Mouse (Mus musculus) E14TG2a.4 (cell line): ENCODE results near the gene Higd1c.
"Not testable (repeated sequence)": the region's sequence is repeated elsewhere in the genome, so short reads cannot be mapped to it uniquely, and the experiment has no call there.

Experiments
- H3K27me3 ChIP-seq: 2 replicates; pipeline ENCODE4 v1.6.1; 2014; ENCODE audit warnings: low read length, control low read depth; ENCODE audit not compliant: insufficient read depth
- H3K36me3 ChIP-seq: 2 replicates; pipeline ENCODE4 v1.6.1; 2014; ENCODE audit warnings: low read length, control low read depth; ENCODE audit not compliant: insufficient read depth
- H3K4me1 ChIP-seq: replicated peaks from 2 replicates; pipeline ENCODE4 v1.6.1; 2014; ENCODE audit warnings: low read depth, low read length, control low read depth
- H3K4me3 ChIP-seq: replicated peaks from 2 replicates; pipeline ENCODE4 v1.5.1; 2014; ENCODE audit warnings: mild to moderate bottlenecking, low read length
- H3K9me3 ChIP-seq: 2 replicates; pipeline ENCODE4 v1.6.1; 2014; ENCODE audit warnings: low read length, control low read depth
- CTCF ChIP-seq: conservative IDR thresholded peaks from 2 replicates; pipeline ENCODE4 v1.5.1; 2014; ENCODE audit warnings: low read length
- NANOG ChIP-seq: IDR thresholded peaks from 2 replicates; pipeline ENCODE4 v1.6.1; 2014; ENCODE audit warnings: borderline replicate concordance, low read length, mixed read lengths
- POU5F1 ChIP-seq: IDR thresholded peaks from 2 replicates; pipeline ENCODE4 v1.6.1; 2014; ENCODE audit warnings: low read length, borderline replicate concordance

Higd1c gene

DNA sequence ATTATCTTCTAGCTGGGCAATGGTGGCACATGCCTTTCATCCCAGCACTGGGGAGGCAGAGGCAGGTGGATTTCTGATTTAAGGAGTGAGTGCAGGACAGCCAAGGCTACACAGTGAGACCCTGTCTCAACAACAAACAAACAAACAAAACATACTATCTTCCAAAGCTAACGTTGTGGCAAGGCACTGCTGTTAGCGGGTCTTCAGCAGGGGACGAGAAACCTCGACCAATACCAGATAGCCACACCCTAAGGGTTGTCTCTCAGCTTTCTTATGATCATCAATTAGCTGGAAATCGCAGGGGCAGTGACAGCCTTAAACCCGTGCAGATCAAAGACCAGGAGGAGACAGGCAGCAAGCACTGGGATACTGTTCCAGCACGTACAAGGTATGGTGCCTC lies at the start of gene Higd1c:
Higd1c (plus strand) TSS at position 301 of the 400 bp plus-strand sequence.
- H3K4me3 ChIP-seq, result no peak within 1 kb of the TSS
- H3K36me3 ChIP-seq, result no peaks in the 10 kb centered on the region
- H3K9me3 ChIP-seq, result no peaks in the 10 kb centered on the region
- no peaks in the 10 kb centered on the region for H3K27me3 ChIP-seq
- no peaks in the 10 kb centered on the region for H3K4me1 ChIP-seq
- TF ChIP-seq POU5F1 (no peak), CTCF (no peak), NANOG (no peak)

DNA sequence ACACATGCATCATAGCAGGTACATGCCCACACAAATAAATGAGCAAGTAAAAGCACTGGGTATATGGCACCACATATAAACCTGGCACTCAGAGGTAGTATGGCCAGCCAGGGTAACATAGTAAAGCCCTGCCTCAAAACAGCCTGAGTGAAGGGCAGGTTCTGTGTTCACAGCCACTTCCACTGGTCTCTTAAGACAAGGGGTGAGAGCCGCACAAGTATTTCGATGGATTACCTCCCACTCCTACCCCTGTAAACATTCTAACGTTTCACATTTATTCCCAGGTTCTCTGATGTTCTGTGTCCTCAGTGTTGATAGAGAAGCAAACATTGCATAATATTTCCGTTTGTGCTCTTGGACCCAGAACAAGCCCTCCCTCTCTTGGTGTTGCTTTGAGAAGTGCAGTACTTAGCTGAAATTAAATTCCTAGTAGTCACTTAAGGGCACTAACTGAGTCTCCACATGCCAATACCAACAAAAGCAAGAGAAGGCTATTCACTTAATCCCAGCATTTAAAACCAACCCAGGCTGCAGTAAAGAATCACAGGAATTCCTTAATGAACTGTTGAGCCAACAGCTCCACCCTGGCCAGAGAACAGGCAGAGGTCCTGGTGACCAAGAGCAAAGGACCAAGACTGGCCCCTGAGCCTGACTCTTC lies 46.2 kb upstream of the Higd1c start:
- H3K27me3 ChIP-seq, result not testable (repeated sequence)
- peaks cover 46% of the 10 kb centered on the region for H3K4me1 ChIP-seq

DNA sequence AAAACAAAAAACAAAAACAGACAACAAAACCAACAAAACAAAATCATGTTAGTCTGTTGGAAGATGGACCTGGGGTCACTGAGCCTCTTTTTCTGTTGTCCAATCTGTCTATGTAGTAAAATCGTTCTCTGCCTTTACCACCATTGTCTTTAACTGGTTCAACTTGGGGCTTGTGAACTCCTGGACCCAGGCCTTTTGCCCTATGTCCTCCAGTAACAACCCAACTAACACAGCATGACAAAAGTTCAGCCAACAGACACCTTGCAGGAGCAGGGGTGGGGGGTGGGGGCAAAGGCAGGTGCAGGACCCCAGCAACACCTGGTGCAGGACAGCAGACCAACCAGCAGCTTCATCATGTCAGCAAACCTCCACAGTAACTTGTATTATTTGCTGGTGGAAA lies 44.5 kb upstream of the Higd1c start:
- no peak for TF ChIP-seq POU5F1
- no peak for TF ChIP-seq CTCF
- no peak for TF ChIP-seq NANOG

More for the DNA sequence above, 46.2 kb upstream of the Higd1c start:
- H3K4me3 ChIP-seq, H3K36me3 ChIP-seq, H3K9me3 ChIP-seq: not testable (repeated sequence)

DNA sequence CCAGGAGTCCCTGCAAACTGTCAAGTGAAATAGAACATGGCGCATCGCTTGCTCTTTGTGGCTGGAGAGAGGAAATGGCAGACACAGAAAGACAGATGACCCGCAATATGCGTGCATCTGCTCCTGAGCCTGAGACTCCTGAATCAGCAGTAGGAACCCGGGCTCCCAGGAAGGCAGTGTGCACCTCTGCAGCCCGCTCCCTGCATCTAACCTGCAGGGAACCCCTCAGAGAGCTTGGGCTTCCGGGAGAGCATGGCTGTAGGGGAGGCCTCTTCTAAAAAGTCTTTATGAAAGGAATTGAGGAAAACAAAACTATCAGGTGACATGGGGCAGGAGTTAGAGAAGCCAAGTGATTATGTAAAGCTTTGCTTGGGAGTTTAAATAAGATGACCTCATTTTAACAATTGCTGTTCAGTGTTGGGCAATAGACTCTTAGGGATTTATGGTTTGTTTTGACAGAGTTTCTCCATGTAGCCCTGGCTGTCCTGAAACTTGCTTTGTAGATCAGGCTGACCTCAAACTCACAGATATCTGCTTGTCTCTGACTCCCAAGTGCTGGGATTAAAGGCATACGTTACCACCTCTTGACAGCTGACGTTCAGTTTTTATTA lies 43.9 kb upstream of the Higd1c start:
- TF ChIP-seq CTCF, result no peak
- no peak for TF ChIP-seq POU5F1
- no peak for TF ChIP-seq NANOG
- Histone ChIP-seq H3K36me3 (no peaks in the 10 kb centered on the region), H3K9me3 (no peaks in the 10 kb centered on the region), H3K27me3 (no peaks in the 10 kb centered on the region), H3K4me3 (no peak overlapping the region), H3K4me1 (peaks cover 43% of the 10 kb centered on the region)

More for the DNA sequence above, 44.5 kb upstream of the Higd1c start:
- no peaks in the 10 kb centered on the region for H3K27me3 ChIP-seq
- H3K4me3 ChIP-seq, result no peak overlapping the region
- H3K36me3 ChIP-seq, result no peaks in the 10 kb centered on the region
- H3K4me1 ChIP-seq, result peaks cover 44% of the 10 kb centered on the region
- H3K9me3 ChIP-seq, result no peaks in the 10 kb centered on the region

DNA sequence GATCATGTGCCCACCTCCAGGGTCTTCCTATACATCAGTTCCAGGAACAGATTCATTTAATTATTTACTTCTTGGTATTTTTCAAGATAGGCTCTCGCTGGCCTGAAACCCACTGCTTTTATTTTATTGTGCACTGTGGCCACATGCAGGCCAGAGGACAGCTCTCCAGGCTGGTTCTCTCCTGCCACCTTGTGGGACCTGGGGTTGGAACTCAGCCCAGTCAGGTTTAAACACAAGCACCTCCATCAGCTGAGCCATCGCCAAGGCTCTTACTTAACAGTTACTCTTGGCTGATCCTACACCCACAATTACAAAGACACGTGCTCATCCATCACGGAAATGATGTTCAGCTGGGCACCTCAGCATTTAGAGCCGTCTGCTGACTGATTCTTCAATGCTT lies 43.2 kb upstream of the Higd1c start:
- H3K4me3 ChIP-seq, result no peak overlapping the region
- TF ChIP-seq POU5F1, result no peak
- peak; percentile 40 for TF ChIP-seq CTCF
- H3K36me3 ChIP-seq, result no peaks in the 10 kb centered on the region
- peaks cover 44% of the 10 kb centered on the region for H3K4me1 ChIP-seq
- H3K9me3 ChIP-seq, result no peaks in the 10 kb centered on the region
- H3K27me3 ChIP-seq, result no peaks in the 10 kb centered on the region

DNA sequence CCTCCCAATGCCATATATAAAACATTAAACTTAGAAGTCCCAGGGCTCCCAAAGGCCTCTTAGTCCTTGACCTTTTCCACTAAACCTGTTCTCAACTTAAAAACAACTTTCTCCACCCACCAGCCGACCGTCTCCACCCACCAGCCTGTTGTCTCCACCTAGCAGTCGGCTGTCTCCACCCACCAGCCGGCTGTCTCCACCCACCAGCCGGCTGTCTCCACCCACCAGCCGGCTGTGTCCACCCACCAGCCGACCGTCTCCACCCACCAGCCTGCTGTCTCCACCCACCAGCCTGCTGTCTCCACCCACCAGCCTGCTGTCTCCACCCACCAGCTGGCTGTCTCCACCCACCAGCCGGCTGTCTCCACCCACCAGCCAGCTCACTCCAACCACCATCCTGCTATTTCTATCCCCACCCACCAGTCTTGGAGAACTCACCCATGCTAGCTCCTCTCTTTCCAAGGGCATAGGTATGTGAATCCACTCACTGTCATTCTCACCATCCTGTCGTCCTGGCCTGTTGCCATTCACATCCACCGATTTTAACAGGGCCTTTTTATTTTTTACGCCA lies 40.2 kb upstream of the Higd1c start:
- no peaks in the 10 kb centered on the region for H3K9me3 ChIP-seq
- H3K4me1 ChIP-seq, result peaks cover 50% of the 10 kb centered on the region
- H3K4me3 ChIP-seq, result no peak overlapping the region
- TF ChIP-seq NANOG (no peak), POU5F1 (no peak)
- no peaks in the 10 kb centered on the region for H3K36me3 ChIP-seq
- H3K27me3 ChIP-seq, result no peaks in the 10 kb centered on the region

DNA sequence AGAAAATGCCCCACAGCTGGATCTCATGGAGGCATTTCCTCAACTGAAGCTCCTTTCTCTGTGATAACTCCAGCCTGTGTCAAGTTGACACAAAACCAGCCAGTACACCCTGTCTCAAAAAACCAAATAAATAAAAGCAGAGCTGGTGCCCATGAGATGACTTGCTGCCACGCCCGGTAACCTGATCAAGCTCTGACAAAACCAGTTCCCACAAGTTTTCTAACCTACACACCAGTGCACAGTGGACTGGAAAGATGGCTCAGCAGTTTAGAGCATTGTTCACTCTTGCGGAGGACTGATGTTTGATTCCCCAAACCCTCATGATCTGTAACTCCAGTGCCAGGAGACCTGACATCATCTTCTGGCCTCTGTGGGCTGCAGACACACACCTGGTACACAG lies 39.1 kb upstream of the Higd1c start:
- no peak for TF ChIP-seq NANOG
- no peak for TF ChIP-seq CTCF
- TF ChIP-seq POU5F1, result no peak

DNA sequence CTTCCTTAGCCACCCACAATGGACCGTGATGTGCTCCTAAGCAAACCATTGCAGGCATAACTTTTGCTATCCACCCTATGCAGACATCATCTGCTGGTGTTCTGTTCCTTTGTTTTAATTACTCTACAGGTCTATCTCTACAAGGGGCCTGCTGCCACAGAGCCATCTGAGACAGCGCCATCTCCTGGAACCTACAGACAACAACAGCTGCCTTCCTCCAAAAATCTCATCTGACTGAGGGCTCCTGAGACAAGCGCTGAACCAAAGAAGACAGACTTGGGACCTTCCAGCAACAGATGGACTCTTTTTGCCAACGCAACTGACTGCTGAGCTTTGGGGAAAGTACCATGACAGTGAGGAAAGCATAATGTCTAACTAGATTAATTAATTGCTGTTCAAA lies 36.3 kb upstream of the Higd1c start:
- H3K36me3 ChIP-seq, H3K27me3 ChIP-seq, H3K9me3 ChIP-seq, H3K4me3 ChIP-seq: not testable (repeated sequence)
- H3K4me1 ChIP-seq, result peaks cover 28% of the 10 kb centered on the region
- TF ChIP-seq CTCF, result peak; percentile 15; the same call in 1 of the 2 replicates

More for the DNA sequence above, 39.1 kb upstream of the Higd1c start:
- no peak overlapping the region for H3K4me3 ChIP-seq
- H3K9me3 ChIP-seq, result no peaks in the 10 kb centered on the region
- H3K4me1 ChIP-seq, result peaks cover 40% of the 10 kb centered on the region
- no peaks in the 10 kb centered on the region for H3K27me3 ChIP-seq
- H3K36me3 ChIP-seq, result no peaks in the 10 kb centered on the region

DNA sequence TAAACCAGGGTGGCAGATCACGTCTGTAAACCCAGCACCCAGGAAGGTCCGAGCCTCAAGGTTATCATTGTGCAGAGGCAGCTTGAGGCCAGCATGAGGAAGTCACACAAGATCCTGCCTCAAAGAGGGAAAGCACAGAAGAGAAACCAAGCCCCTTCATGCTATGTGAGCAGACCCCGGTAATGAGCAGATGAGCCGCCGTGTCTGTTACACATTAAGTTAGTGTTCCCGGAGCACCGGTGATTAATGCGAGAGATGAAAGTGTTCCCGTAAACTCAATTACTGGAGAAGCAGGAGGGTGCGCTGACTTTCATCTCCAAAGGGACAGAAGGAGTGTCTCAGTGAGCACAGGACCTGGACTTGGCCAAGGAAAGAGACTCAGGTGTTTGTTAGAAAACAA lies 35.0 kb upstream of the Higd1c start:
- peaks cover 23% of the 10 kb centered on the region for H3K4me1 ChIP-seq
- H3K27me3 ChIP-seq, H3K9me3 ChIP-seq, H3K4me3 ChIP-seq, H3K36me3 ChIP-seq: not testable (repeated sequence)
